Mouse (Mus musculus) lung, embryonic 14.5 days (tissue): ENCODE results near the gene Pgc. TPM values are rescaled to one million over a fixed set of nuclear protein-coding genes. Genes with fewer than 3 reads are reported as not detected.

Experiments
- ATAC-seq: fragments of 200-750 bp; cut with Nextera tagmentation; 2 replicates; pipeline ENCODE4 v1.8.0; 2017; ENCODE audit warnings: mild to moderate bottlenecking, moderate TSS enrichment, moderate library complexity; ENCODE audit not compliant: insufficient read depth
- DNase-seq: peaks from one replicate; pipeline ENCODE4 v3.0.0-alpha.2; 2015
- H3K27ac ChIP-seq: fragments of 300-500 bp; sonication (generic); 2 replicates; pipeline ENCODE4 v1.5.1; 2014; ENCODE audit warnings: low read depth, mild to moderate bottlenecking, moderate library complexity
- H3K27me3 ChIP-seq: fragments of 300-500 bp; sonication (generic); 2 replicates; pipeline ENCODE4 v1.6.1; 2014; ENCODE audit warnings: low read length, control low read depth; ENCODE audit not compliant: insufficient read depth
- H3K36me3 ChIP-seq: fragments of 300-500 bp; sonication (generic); 2 replicates; pipeline ENCODE4 v1.6.1; 2014; ENCODE audit warnings: control low read depth; ENCODE audit not compliant: insufficient read depth
- H3K4me1 ChIP-seq: fragments of 300-500 bp; sonication (generic); 2 replicates; pipeline ENCODE4 v1.6.1; 2014; ENCODE audit warnings: antibody characterized with exemption, control low read depth; ENCODE audit not compliant: insufficient read depth
- H3K4me2 ChIP-seq: fragments of 300-500 bp; sonication (generic); 2 replicates; pipeline ENCODE4 v1.6.1; 2014; ENCODE audit warnings: mild to moderate bottlenecking
- H3K4me3 ChIP-seq: fragments of 300-500 bp; sonication (generic); 2 replicates; pipeline ENCODE4 v1.5.1; 2014; ENCODE audit warnings: low read depth, low read length
- H3K9ac ChIP-seq: fragments of 300-500 bp; sonication (generic); 2 replicates; pipeline ENCODE4 v1.6.1; 2014
- H3K9me3 ChIP-seq: fragments of 300-500 bp; sonication (generic); 2 replicates; pipeline ENCODE4 v1.6.1; 2016; ENCODE audit warnings: low read depth, low read length, control low read depth
- CTCF ChIP-seq: IDR thresholded peaks from 2 replicates; pipeline ENCODE4 v1.5.1; 2016; ENCODE audit warnings: antibody characterized with exemption, low read depth
- WGBS: fragments of 180-500 bp; shearing (Covaris S2); extraction: QIAGEN DNeasy Blood & Tissue Kit; methylation state at CpG from one replicate; pipeline ENCODE4 v1.1.7; 2014; 5-methylcytosine and 5-hydroxymethylcytosine counted together
- polyA plus RNA-seq: library from polyadenylated mRNA; unstranded; fragments of >200 nt; fragmentation: Nextera tagmentation; extraction: Ambion mirVana; gene quantifications from 2 replicates; pipeline ENCODE4 v1.2.1, GENCODE M21; 2014

Pgc gene
- polyA plus RNA-seq, 1 experiment from 2014 or later = 7.6 TPM

DNA sequence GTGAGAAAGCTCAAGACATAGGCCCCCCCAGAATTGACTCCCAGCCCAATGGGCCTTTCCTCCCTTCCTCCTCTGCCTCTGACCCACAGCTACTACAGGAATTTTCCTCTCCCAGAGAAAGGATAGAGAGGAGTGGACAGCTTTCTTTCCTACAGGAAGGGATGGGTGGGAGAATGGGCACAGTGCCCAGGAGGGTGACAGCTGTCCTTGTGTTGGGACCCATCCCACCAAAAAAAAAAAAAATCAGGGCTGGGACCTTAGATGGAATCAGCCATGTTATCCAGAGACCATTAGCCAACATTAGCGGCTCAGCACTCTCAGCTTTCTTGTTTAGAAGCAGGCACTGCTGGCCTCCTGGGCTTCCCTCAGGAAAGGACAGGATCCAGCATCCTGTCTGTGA lies 20.4 kb upstream of the Pgc start:
- WGBS = 58% methylated on average over 1 of the region's 1 CpGs
- no peak overlapping the region for H3K9ac ChIP-seq
- H3K4me3 ChIP-seq = no peak overlapping the region
- TF ChIP-seq CTCF = no peak
- ATAC-seq = no peak
- H3K9me3 ChIP-seq = no peaks in the 10 kb centered on the region
- H3K27ac ChIP-seq = no peak overlapping the region
- H3K36me3 ChIP-seq = peaks cover 13% of the 10 kb centered on the region; the same call in 1 of the 2 replicates
- H3K27me3 ChIP-seq = no peaks in the 10 kb centered on the region
- DNase-seq = peak; percentile 31
- no peaks in the 10 kb centered on the region; the same call in 1 of the 2 replicates for H3K4me1 ChIP-seq
- no peak overlapping the region for H3K4me2 ChIP-seq

GRCm38 (mm10) chr17:47707961-47708360 lies 18.7 kb upstream of the Pgc start:
- Histone ChIP-seq H3K4me1 (no peaks in the 10 kb centered on the region), H3K36me3 (peaks cover 7% of the 10 kb centered on the region; the same call in 1 of the 2 replicates), H3K27me3 (no peaks in the 10 kb centered on the region), H3K4me2 (no peak overlapping the region), H3K4me3 (no peak overlapping the region), H3K9me3 (no peaks in the 10 kb centered on the region), H3K27ac (no peak overlapping the region), H3K9ac (no peak overlapping the region)
- 58% methylated on average over 3 of the region's 3 CpGs for WGBS
- DNase-seq = no peak
- no peak for ATAC-seq
- no peak for TF ChIP-seq CTCF

DNA sequence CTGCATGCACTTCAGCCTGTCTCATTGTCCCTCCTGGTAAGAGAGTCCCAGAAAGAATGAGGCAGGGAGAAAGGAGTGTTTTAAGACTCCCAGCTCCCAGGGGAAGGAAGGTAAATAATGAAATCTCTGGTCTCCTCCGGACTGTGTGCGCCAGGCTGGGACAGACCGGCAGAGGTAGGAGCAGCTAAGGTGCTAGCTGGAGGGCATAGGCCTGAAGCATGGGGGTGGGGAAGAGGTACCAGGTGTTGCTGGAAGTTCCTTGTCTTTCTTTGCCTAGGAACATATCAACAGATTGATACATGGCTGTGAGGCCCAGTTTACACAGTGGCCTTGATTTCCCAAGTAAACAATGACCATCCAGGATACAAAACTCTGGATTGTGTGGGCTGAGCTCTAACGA lies 17.7 kb upstream of the Pgc start:
- WGBS = 47% methylated on average over 4 of the region's 4 CpGs
- H3K4me2 ChIP-seq = no peak overlapping the region
- H3K27me3 ChIP-seq = no peaks in the 10 kb centered on the region

GRCm38 (mm10) chr17:47710036-47710435 lies 16.6 kb upstream of the Pgc start:
- no peaks in the 10 kb centered on the region for H3K4me1 ChIP-seq
- H3K27me3 ChIP-seq = no peaks in the 10 kb centered on the region
- H3K27ac ChIP-seq = no peak overlapping the region
- H3K9me3 ChIP-seq = no peaks in the 10 kb centered on the region
- H3K36me3 ChIP-seq = no peaks in the 10 kb centered on the region
- TF ChIP-seq CTCF = no peak
- H3K4me2 ChIP-seq = no peak overlapping the region
- 66% methylated on average over 3 of the region's 3 CpGs for WGBS
- H3K9ac ChIP-seq = no peak overlapping the region
- ATAC-seq (no peak), DNase-seq (no peak)
- H3K4me3 ChIP-seq = no peak overlapping the region

More for the DNA sequence above, 17.7 kb upstream of the Pgc start:
- no peak overlapping the region for H3K4me3 ChIP-seq
- no peak overlapping the region for H3K27ac ChIP-seq
- ATAC-seq = no peak
- no peak for TF ChIP-seq CTCF
- no peak overlapping the region for H3K9ac ChIP-seq
- no peaks in the 10 kb centered on the region for H3K9me3 ChIP-seq
- H3K4me1 ChIP-seq = no peaks in the 10 kb centered on the region
- no peak for DNase-seq
- H3K36me3 ChIP-seq = no peaks in the 10 kb centered on the region

GRCm38 (mm10) chr17:47711883-47712282 lies 14.8 kb upstream of the Pgc start:
- Histone ChIP-seq H3K36me3 (no peaks in the 10 kb centered on the region), H3K9me3 (no peaks in the 10 kb centered on the region), H3K4me3 (no peak overlapping the region), H3K4me2 (no peak overlapping the region), H3K4me1 (no peaks in the 10 kb centered on the region), H3K9ac (no peak overlapping the region), H3K27ac (no peak overlapping the region), H3K27me3 (no peaks in the 10 kb centered on the region)
- WGBS = 40% methylated on average over 6 of the region's 6 CpGs
- DNase-seq (no peak), ATAC-seq (no peak)
- no peak for TF ChIP-seq CTCF

DNA sequence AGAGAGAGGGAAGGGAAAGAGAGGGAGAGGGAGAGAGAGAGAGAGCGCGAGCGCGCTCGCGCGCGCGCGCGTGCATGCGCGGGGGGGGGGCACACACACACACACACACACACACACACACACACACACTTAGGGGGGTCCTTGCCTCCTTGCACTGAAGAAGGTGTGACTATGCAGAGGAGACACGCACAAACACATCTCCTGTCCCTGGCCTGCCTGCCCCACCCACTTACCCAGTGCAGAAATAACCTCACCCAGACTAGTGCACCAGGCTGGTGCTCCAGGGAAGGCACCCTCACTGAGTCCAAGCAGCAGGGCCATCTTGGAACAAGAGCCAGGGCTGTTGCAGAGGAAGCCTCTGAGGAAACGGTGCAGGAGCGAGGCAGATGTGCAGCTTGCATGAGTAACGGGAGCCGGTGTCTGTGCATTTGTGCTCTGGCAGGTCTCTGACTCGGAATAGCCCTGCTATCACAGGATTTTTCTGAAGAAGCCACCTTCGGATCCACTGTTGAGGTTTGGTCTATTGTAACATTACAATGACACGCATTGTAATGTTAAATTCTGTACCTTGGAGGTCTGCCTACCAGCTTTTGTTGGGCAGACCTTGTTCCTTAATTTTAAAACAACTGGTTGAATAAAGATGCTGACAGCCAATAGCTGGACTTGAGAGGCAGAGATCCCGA lies 13.6 kb upstream of the Pgc start:
- ATAC-seq (no peak), DNase-seq (no peak)
- Histone ChIP-seq H3K27me3 (no peaks in the 10 kb centered on the region), H3K4me2 (no peak overlapping the region), H3K36me3 (no peaks in the 10 kb centered on the region), H3K9me3 (no peaks in the 10 kb centered on the region), H3K4me3 (no peak overlapping the region), H3K4me1 (no peaks in the 10 kb centered on the region), H3K27ac (no peak overlapping the region), H3K9ac (no peak overlapping the region)
- no peak for TF ChIP-seq CTCF
- WGBS = 58% methylated on average over 10 of the region's 22 CpGs

GRCm38 (mm10) chr17:47715037-47715436 lies 11.6 kb upstream of the Pgc start:
- no peak for ATAC-seq
- H3K9ac ChIP-seq = no peak overlapping the region
- TF ChIP-seq CTCF = no peak
- no peak for DNase-seq
- no peaks in the 10 kb centered on the region for H3K4me1 ChIP-seq
- no peaks in the 10 kb centered on the region for H3K36me3 ChIP-seq
- H3K4me2 ChIP-seq = no peak overlapping the region
- H3K9me3 ChIP-seq = no peaks in the 10 kb centered on the region
- WGBS = 54% methylated on average over 3 of the region's 3 CpGs
- H3K27ac ChIP-seq = no peak overlapping the region
- H3K4me3 ChIP-seq = no peak overlapping the region
- H3K27me3 ChIP-seq = no peaks in the 10 kb centered on the region
